Mouse (Mus musculus): Measurements from ENCODE around the gene Pnpla7. TPM values are rescaled to one million over a fixed set of nuclear protein-coding genes. Genes with fewer than 3 reads are reported as not detected.
"Not testable (repeated sequence)": the region's sequence is repeated elsewhere in the genome, so short reads cannot be mapped to it uniquely, and the experiment has no call there.

Pnpla7 gene
- 10 to 100 TPM; 12.9 to 14.2 TPM for total RNA-seq (2021)
- long read RNA-seq, full-length matches to known transcripts: 4 of 16 reads
- long read RNA-seq, partial matches to known transcripts: 2 of 16 reads
- long read RNA-seq, other reads (novel, unspliced or antisense): 10 of 16 reads

DNA sequence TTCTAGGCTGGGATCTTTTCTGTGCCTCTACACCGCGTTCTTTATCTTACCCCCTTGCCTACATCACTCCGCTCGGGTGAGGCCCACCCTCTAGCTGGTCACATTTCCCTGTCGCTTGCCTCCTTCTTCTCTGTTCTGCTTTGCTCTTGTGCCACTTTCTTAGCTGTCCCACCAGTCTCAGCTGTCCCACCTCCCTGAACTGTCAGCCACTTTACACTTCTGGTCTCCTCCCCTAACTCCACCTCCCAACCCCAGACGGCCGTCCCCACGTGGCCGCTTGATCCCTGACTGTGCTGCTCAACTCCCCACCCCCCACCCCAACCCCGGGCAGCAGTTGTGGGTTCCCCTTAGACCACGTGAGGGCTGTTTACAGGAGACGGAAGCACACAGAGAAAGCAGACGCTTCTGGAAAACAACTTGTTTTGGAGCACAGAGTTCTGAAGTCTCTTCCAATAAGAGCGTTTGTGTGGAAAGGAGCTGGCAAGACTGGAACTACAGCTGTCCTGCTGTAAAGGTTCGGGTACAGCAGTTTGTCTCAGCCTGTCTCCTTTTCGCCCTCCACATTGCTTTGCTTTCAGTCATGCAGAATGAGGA, at the start of gene Pnpla7:
Gene Pnpla7 (plus strand): TSS at position 330 of the 594 bp plus-strand sequence.
- peak; percentile 60 to 63 for DNase-seq (ENCODE audit: low spot score in 2 of 2)

DNA sequence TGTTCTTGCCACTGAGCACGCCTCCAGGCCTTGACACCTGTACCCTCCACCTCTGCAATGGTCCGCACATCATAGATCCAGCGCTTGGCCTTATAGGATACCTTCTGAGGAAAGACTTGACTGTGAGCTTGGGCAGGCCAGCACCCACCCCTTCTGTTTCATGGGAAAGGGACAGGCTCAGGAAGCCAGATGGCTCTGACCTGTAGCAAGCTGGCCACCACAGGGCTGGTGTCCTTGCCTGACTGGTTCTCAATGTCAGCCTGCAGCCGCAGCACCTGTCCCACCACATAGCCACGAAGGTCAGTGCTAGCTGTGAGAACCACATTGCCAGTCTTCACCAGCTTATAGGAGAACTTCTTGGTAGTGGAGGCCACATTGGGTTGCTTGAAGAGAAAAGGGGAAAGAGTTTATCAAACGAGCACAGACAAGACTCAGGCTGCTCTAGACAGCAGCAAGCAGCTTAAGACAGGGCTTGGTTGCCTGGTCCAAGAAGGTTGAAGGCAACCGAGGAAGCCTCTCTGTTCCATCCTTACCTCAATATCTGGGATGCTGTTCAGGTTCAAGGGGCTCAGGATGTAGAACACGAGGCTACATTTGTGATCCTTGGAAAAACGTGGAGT, 49.4 kb upstream of the Pnpla7 start:
- no peak for DNase-seq (ENCODE audit: low spot score in 2 of 2)

DNA sequence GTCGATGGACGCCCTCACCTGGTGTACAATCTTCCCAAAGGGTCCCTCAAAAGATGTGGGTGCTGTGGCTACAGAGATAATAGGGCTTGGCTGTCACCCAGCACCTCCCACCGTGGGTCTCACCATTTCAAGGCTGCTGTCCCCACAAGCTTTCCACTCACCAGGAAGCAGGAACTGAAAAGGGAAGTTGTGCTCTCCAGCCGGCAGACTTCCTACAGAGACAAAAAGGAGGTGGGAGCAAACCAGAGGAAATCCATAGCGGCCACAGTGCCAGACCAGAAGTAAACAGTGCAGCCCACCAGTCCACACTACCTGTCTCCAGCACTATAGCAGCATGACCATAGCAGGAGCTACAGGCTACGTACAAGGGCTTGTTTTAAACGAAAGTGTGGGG, 48.9 kb upstream of the Pnpla7 start:
- DNase-seq (ENCODE audit: low spot score in 2 of 2): no peak

DNA sequence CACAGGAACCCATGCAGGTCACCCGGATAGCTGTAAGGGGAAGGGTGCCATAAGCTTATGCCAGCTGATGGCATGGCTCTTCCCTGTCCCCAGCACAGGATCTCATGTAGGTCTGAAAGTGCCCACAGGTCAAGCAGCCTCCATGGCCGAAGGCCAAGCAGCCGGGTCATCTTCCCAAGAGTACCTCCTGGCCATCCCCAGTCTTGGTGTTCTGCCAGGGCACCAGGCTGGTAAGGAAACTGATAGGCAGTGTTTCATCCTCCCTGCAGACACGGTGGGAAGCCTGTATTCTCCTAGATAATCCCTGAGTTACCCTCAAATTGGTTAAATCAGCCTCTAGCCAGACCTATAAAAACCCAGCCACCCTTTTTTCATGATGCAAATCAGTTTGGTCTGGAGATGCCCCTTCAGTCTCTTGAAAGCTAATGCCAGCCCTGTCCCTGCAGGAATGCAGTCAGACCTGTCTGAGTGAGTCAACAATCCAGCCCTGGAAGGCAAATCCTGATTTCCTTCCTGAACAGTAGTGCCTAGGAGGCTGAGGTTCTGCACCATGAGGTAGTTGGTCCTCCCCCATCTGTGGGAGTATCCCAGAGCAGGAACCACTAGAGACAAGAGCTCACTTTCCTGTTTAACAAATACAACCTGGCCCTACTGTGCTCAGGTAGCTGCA, 47.9 kb upstream of the Pnpla7 start:
- no peak for DNase-seq (ENCODE audit: low spot score in 2 of 2)

DNA sequence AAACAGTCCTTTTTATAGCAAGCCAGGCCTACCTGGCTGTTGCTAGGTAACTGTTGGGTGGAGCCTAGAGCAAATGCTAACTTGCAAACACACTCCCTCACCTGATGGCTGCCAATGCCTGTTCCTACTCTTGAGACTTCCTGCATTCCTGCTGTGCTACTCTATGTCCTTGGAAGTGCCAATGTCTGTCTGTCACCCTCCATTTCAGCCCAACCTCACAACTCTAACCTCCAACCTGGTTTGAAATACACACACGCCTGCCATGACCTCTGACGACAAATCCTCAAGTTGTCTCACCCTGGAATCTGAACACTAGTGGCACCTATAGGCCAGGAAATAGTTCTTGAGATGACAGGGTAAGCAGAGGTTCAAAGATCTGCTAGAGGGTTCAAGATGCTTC, 46.7 kb upstream of the Pnpla7 start:
- no peak for DNase-seq (ENCODE audit: low spot score in 2 of 2)

GRCm38 (mm10) chr2:24929593-24929992, 46.2 kb upstream of the Pnpla7 start:
- no peak for DNase-seq (ENCODE audit: low spot score in 2 of 2)

GRCm38 (mm10) chr2:24934441-24934963, 41.3 kb upstream of the Pnpla7 start:
- peak in 1 of 2 experiments; percentile 19 for DNase-seq (ENCODE audit: low spot score in 2 of 2)

GRCm38 (mm10) chr2:24935057-24935796, 40.6 kb upstream of the Pnpla7 start, which contains the start of gene Arrdc1:
Arrdc1 (minus strand) TSS chr2:24935252.
- DNase-seq (ENCODE audit: low spot score in 2 of 2): peak; percentile 81 to 84

- no peak for DNase-seq (ENCODE audit: low spot score in 2 of 2)
Measured at GRCm38 (mm10) chr2:24942092-24942491, 33.7 kb upstream of the Pnpla7 start.

GRCm38 (mm10) chr2:24944304-24944703, 31.5 kb upstream of the Pnpla7 start:
- not testable (repeated sequence) for DNase-seq (ENCODE audit: low spot score in 2 of 2)

DNA sequence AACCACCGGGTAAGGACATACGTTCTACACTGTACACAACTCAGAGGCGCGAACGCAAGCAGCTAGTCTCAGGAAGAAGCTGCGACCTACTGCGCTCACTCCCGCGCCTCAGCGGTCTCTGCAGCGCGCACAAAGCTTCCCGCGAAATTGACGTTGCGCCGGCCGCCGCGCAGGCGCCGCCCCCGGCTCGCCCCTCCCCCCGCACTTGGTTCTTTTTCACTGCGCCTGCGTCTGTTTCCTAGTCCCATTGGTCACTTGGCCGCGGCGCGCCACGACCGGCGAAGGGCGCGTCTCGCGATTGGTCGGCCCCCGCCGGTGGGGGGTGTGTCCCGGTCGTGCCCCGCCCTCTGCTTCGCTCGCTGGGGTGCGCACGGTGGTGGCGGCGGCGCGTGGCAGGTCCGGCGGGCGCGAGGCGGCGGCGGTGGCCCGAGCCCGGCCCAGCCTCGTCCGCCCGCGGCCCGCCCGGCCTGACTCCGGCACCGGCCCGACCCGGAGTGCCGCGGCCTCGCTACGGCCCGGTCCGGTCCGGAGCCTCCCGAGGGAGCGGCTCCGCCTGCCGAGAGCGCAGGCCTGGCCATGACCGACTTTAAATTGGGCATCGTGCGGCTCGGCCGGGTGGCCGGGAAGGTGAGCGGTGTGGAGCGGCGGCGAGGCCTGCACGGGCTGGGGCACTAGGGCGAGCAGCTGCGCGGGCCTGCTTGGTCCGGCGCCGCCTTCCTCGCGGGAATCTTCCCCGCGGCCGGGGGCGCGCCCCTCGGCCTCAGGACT, 26.2 kb upstream of the Pnpla7 start, which contains the start of gene Zmynd19:
Gene Zmynd19 (plus strand): TSS at position 372 of the 768 bp plus-strand sequence.
- DNase-seq (ENCODE audit: low spot score in 2 of 2): peak; percentile 98 to 99

DNA sequence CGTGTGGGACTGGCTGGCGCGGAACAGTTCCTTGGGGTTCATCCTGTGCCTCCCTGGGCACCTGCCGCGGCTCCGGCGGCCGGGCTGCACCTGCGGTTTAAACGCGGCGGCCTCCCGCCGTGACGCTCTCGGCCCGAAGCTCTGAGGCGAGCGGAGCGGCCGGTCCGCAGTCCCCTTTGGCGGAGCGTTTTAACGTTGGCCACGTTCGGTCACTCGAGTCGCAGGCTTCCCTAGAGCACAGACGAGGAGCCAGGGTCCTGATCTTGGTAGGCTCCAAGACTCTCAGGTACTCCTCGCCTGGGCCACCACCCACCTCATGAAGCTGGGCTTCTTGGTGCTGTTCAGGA, 25.7 kb upstream of the Pnpla7 start:
- DNase-seq (ENCODE audit: low spot score in 2 of 2): no peak

GRCm38 (mm10) chr2:24952537-24953055, 23.2 kb upstream of the Pnpla7 start:
- no peak for DNase-seq (ENCODE audit: low spot score in 2 of 2)

GRCm38 (mm10) chr2:24960910-24961309, 14.9 kb upstream of the Pnpla7 start:
- DNase-seq (ENCODE audit: low spot score in 2 of 2): peak; percentile 24 to 44

- DNase-seq (ENCODE audit: low spot score in 2 of 2): peak; percentile 94 to 95
Measured at GRCm38 (mm10) chr2:24962304-24963000, 13.4 kb upstream of the Pnpla7 start, which contains the start of gene Dph7. Dph7 (plus strand) TSS chr2:24962400.

- DNase-seq (ENCODE audit: low spot score in 2 of 2): no peak
Measured at GRCm38 (mm10) chr2:24970386-24970785, 5.4 kb upstream of the Pnpla7 start.

DNA sequence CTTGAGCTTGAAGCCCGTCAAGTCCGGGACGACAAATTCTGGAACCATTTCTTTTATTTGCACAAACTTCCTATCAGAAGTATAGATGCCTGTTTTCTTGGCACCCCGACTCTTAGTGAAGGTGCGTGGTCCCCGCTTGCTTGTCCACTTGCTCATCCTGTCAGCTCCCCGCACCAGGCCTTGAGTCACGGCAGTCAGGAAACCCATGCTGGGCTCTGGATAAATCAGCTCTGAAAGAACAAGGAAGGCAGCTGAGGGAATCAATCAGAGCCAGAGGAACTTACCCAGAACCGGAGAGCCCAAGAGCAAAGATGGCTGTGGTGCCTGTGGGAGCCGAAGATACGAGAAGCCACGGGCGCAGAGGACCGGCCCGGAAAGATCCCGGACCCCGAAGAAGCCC, 1.4 kb upstream of the Pnpla7 start:
- not testable (repeated sequence) for DNase-seq (ENCODE audit: low spot score in 2 of 2)

GRCm38 (mm10) chr2:24974906-24975703, 728 bp upstream of the Pnpla7 start, which contains the start of gene Mrpl41:
Mrpl41 (minus strand) TSS chr2:24975098.
- DNase-seq (ENCODE audit: low spot score in 2 of 2): peak; percentile 94 to 95

GRCm38 (mm10) chr2:24976960-24977359, 1.1 kb downstream of the Pnpla7 start:
- DNase-seq (ENCODE audit: low spot score in 2 of 2): no peak
